Mouse (Mus musculus): ENCODE measurements at regions not wholly inside any gene's neighbourhood (a gene's known extent, or its start where the extent isn't known, plus 50 kb on each side); places are given as distances from the start of the nearest gene placed in this dataset.

DNA sequence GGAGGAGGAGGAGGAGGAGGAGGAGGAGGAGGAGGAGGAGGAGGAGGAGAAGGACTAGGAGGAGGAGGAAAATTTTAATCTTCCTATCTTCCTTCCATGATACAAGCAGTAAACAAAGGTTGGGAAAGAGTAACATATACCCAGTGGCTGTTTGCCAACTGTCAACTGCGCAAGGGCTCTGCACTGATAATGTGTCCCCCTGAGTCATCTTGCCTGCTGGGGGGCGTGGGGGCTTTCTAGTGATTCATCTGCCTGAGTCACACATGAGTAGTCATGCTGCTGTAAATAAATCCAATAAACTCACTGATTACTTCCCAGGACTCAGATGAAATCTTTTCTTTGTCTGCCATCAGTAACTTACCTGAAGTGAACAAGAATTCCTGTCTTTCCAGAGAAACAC is 110.2 kb downstream of the Tusc1 start:
- DNase-seq (ENCODE audit: low spot score) = no peak

DNA sequence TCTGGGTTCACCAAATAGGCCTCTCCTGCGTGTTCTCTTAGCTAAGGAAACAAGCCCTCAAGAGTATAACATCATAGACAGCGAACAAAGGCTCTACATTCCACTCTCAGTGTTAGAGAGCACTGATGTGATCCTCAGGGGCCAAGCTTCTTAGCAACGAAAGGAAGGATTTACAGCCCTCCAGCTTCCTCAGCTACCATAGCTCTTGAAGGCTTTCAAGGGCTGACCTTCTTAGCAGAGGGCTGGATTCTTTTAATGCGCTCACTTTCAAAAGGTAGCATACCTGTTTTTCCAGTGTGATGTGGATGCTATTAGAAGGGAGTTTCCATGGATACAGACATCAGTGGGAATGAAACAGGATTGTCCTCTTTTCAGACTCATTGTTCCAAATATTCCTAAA is 114.6 kb downstream of the Tusc1 start:
- DNase-seq (ENCODE audit: low spot score) = no peak

DNA sequence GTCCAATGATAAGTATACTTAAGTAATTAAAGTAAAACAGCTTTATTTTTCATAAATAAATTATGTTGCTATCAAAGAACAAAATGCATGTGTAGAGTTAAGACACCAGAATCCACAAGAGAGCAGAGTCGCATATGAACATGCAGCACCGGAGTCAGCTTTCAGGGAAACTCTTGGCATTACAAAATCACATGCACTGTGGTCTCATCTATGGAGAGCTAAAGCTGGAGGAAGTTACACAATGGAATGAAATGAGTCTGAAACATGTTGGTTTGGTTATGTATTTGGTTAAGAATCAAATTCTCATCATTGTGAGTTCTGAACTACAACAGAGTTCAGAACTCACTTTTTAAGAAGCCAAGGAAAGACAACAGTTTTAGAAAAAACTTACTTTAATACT is 126.9 kb downstream of the Tusc1 start:
- DNase-seq (ENCODE audit: low spot score) = peak; percentile 45

DNA sequence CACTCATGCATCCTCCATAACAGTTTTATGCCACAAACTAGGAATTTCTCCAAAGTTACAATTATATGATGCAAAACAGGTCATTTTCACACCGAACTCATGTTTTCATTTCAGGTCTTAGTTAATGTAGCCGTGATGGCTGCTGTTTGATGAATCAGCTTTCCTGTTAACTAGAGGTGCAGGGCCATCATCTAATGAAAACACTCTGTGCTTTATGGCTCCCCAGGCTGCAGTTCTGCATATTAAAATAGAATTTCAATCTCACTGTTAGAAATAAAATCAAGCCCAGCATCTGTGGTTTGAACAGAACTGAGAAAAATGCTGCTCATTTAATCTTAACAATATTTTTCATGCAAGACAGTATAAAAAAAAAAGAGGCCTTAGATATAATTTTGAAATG is 135.5 kb downstream of the Tusc1 start:
- no peak for DNase-seq (ENCODE audit: low spot score)

DNA sequence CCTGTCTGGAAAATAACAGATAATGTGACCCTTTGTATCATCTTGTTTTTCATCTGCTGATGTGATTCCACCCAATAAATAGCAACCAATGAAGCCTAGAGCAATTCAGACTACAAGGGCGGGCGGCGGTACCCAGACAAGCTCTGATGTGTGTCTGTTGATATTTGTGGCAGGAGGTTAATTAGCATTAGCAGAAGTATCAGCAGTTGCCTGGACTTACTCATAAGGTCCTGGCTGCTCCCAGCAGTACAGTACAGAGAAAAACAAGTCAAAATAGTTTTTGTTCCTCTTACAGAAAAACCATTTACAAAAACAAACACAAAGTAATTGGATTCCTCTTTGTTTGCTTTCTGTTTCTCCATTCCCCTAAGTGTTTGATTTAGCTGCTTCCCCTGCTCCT is 151.0 kb downstream of the Tusc1 start:
- no peak for DNase-seq (ENCODE audit: low spot score)
